Mouse (Mus musculus): ENCODE data around the gene Immp1l.

The Immp1l gene

DNA sequence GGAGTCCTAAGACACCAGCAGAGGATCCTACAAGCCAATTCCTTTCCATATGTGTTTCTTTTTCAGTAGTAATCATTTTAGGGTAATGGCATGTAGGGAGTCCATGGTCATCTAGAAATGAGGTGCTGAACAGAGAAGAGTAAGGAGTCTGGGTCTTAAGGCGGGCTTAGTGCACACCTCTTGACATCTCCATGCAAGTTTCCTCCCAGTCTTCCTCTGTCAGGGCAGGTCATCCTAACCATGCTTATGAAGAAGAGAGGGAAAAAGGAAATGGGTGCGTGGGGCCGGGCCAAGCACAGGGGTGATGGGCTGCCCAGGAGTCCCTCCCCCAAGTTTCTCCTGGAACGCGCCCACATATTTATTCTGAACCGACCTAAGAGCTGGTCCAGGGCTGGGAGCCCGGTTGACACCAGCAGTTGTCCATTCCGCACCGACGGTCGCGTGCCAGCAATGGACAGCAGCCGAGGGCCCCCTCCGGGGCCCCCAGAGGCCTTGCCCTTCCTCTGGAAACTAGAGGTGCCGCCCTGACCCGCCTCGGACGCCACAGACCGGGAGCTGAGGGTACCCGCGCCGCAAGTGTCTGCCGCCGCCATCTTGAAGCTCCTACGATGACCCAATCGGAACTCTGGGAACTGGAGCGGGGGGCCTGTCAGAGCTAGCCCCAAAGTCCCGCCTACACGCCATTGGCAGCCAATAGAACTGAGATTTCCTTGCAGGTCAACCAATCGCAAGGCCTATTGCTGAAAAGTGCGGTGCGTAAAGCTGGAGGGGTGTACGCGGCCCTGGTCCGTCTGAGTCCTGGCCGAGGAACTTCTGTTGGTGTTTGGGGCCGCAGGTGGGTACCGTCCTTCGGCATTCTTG is at the start of gene Immp1l, which contains the start of gene Elp4:
TSS of gene Immp1l (plus strand) at position 743 of the 861 bp plus-strand sequence.
TSS of gene Elp4 (minus strand) at position 669 of the 861 bp plus-strand sequence.
- TF ChIP-seq CTCF (conservative IDR thresholded peaks at IDR 0.05; ENCODE audit: low read length) (no peak), POU5F1 (IDR thresholded peaks at IDR 0.05; ENCODE audit: borderline replicate concordance, low read length) (no peak), NANOG (IDR thresholded peaks at IDR 0.05; ENCODE audit: borderline replicate concordance, low read length) (no peak)
- H3K9me3 ChIP-seq (ENCODE audit: low read length): no peaks in the 10 kb centered on the region
- H3K4me1 ChIP-seq (replicated peaks; ENCODE audit: low read depth, low read length): peaks cover 12% of the 10 kb centered on the region
- peak within 1 kb of the TSS; percentile 96 for H3K4me3 ChIP-seq (replicated peaks; ENCODE audit: low read length)
- peaks cover 2% of the 10 kb centered on the region; the same call in 1 of the 2 replicates for H3K36me3 ChIP-seq (ENCODE audit: insufficient read depth, low read length)
- H3K27me3 ChIP-seq (ENCODE audit: insufficient read depth, low read length): no peaks in the 10 kb centered on the region

- no peak for TF ChIP-seq POU5F1 (IDR thresholded peaks at IDR 0.05; ENCODE audit: borderline replicate concordance, low read length)
- no peak for TF ChIP-seq NANOG (IDR thresholded peaks at IDR 0.05; ENCODE audit: borderline replicate concordance, low read length)
- no peak for TF ChIP-seq CTCF (conservative IDR thresholded peaks at IDR 0.05; ENCODE audit: low read length)
- H3K27me3 ChIP-seq (ENCODE audit: insufficient read depth, low read length): no peaks in the 10 kb centered on the region
Measured at GRCm38 (mm10) chr2:105854740-105855139, 49.7 kb upstream of the Immp1l start.

DNA sequence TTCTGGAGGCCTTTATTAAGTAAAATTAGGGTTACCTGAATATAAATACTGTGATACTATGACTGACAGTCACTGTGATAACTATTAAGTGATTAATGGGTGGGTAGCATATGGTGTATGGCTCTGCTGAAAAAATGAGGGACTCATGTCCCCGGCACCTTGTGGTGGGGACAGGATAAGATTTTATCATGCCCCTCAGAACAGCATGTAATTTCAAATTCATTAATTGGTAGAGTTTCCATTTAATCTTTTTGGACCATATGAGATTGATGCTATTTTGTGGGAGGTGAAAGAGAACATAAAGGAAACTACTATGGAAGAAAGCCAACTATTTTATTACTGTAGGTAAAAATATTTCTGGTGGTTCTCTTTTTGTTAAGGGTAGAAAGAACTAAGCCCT is 31.0 kb upstream of the Immp1l start:
- Histone ChIP-seq H3K9me3 (ENCODE audit: low read length) (no peaks in the 10 kb centered on the region), H3K4me3 (replicated peaks; ENCODE audit: low read length) (no peak overlapping the region), H3K4me1 (replicated peaks; ENCODE audit: low read depth, low read length) (peaks cover 6% of the 10 kb centered on the region; the same call in 1 of the 2 replicates), H3K27me3 (ENCODE audit: insufficient read depth, low read length) (no peaks in the 10 kb centered on the region), H3K36me3 (ENCODE audit: insufficient read depth, low read length) (no peaks in the 10 kb centered on the region)
- no peak for TF ChIP-seq CTCF (conservative IDR thresholded peaks at IDR 0.05; ENCODE audit: low read length)
- no peak for TF ChIP-seq POU5F1 (IDR thresholded peaks at IDR 0.05; ENCODE audit: borderline replicate concordance, low read length)
- TF ChIP-seq NANOG (IDR thresholded peaks at IDR 0.05; ENCODE audit: borderline replicate concordance, low read length): no peak

More at GRCm38 (mm10) chr2:105854740-105855139, 49.7 kb upstream of the Immp1l start:
- Histone ChIP-seq H3K4me3 (replicated peaks; ENCODE audit: low read length) (no peak overlapping the region), H3K4me1 (replicated peaks; ENCODE audit: low read depth, low read length) (no peaks in the 10 kb centered on the region), H3K36me3 (ENCODE audit: insufficient read depth, low read length) (no peaks in the 10 kb centered on the region), H3K9me3 (ENCODE audit: low read length) (no peaks in the 10 kb centered on the region)

DNA sequence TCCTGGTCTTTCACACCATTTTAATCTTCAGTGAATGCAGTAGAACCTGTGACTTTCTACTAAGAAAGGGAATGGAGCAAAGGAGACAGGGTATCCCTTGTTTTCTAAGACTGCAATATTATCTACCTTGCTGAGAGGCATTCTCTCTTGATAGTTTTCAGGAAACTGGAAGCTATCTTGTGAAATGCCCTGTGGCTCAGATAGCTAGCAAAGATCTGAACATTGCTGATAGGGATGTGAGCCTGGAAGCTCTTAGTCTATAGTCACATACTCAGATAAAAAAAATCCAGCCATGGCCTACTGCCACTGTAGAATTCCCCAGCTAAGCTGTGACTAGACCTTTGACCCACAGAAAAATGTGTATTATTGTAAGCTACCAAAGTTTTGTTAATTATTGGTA is 13.6 kb upstream of the Immp1l start:
- Histone ChIP-seq H3K4me1 (replicated peaks; ENCODE audit: low read depth, low read length) (no peaks in the 10 kb centered on the region), H3K9me3 (ENCODE audit: low read length) (peaks cover 19% of the 10 kb centered on the region), H3K27me3 (ENCODE audit: insufficient read depth, low read length) (no peaks in the 10 kb centered on the region), H3K4me3 (replicated peaks; ENCODE audit: low read length) (no peak overlapping the region), H3K36me3 (ENCODE audit: insufficient read depth, low read length) (peaks cover 14% of the 10 kb centered on the region)
- TF ChIP-seq NANOG (IDR thresholded peaks at IDR 0.05; ENCODE audit: borderline replicate concordance, low read length): no peak
- TF ChIP-seq CTCF (conservative IDR thresholded peaks at IDR 0.05; ENCODE audit: low read length): no peak
- TF ChIP-seq POU5F1 (IDR thresholded peaks at IDR 0.05; ENCODE audit: borderline replicate concordance, low read length): no peak

GRCm38 (mm10) chr2:105904757-105905146 is 314 bp downstream of the Immp1l start:
- Histone ChIP-seq H3K36me3 (ENCODE audit: insufficient read depth, low read length) (peaks cover 2% of the 10 kb centered on the region; the same call in 1 of the 2 replicates), H3K27me3 (ENCODE audit: insufficient read depth, low read length) (no peaks in the 10 kb centered on the region), H3K9me3 (ENCODE audit: low read length) (no peaks in the 10 kb centered on the region), H3K4me1 (replicated peaks; ENCODE audit: low read depth, low read length) (peaks cover 12% of the 10 kb centered on the region), H3K4me3 (replicated peaks; ENCODE audit: low read length) (peak overlapping the region; percentile 96)
- TF ChIP-seq NANOG (IDR thresholded peaks at IDR 0.05; ENCODE audit: borderline replicate concordance, low read length) (no peak), CTCF (conservative IDR thresholded peaks at IDR 0.05; ENCODE audit: low read length) (no peak), POU5F1 (IDR thresholded peaks at IDR 0.05; ENCODE audit: borderline replicate concordance, low read length) (no peak)

- Histone ChIP-seq H3K36me3 (ENCODE audit: insufficient read depth, low read length) (peaks cover 11% of the 10 kb centered on the region; the same call in 1 of the 2 replicates), H3K4me3 (replicated peaks; ENCODE audit: low read length) (no peak overlapping the region)
- TF ChIP-seq CTCF (conservative IDR thresholded peaks at IDR 0.05; ENCODE audit: low read length): no peak; the same call in 1 of the 2 replicates
- no peak for TF ChIP-seq NANOG (IDR thresholded peaks at IDR 0.05; ENCODE audit: borderline replicate concordance, low read length)
- TF ChIP-seq POU5F1 (IDR thresholded peaks at IDR 0.05; ENCODE audit: borderline replicate concordance, low read length): no peak
Measured at GRCm38 (mm10) chr2:105908351-105908750, 3.9 kb downstream of the Immp1l start.

GRCm38 (mm10) chr2:105910611-105911010 is 6.2 kb downstream of the Immp1l start:
- Histone ChIP-seq H3K9me3 (ENCODE audit: low read length) (no peaks in the 10 kb centered on the region), H3K4me1 (replicated peaks; ENCODE audit: low read depth, low read length) (peaks cover 9% of the 10 kb centered on the region; the same call in 1 of the 2 replicates), H3K36me3 (ENCODE audit: insufficient read depth, low read length) (peaks cover 11% of the 10 kb centered on the region; the same call in 1 of the 2 replicates), H3K4me3 (replicated peaks; ENCODE audit: low read length) (no peak overlapping the region), H3K27me3 (ENCODE audit: insufficient read depth, low read length) (no peaks in the 10 kb centered on the region)
- TF ChIP-seq NANOG (IDR thresholded peaks at IDR 0.05; ENCODE audit: borderline replicate concordance, low read length): no peak
- TF ChIP-seq POU5F1 (IDR thresholded peaks at IDR 0.05; ENCODE audit: borderline replicate concordance, low read length): no peak
- no peak for TF ChIP-seq CTCF (conservative IDR thresholded peaks at IDR 0.05; ENCODE audit: low read length)

More at GRCm38 (mm10) chr2:105908351-105908750, 3.9 kb downstream of the Immp1l start:
- peaks cover 18% of the 10 kb centered on the region for H3K4me1 ChIP-seq (replicated peaks; ENCODE audit: low read depth, low read length)
- no peaks in the 10 kb centered on the region for H3K27me3 ChIP-seq (ENCODE audit: insufficient read depth, low read length)
- H3K9me3 ChIP-seq (ENCODE audit: low read length): no peaks in the 10 kb centered on the region

GRCm38 (mm10) chr2:105913655-105914366 is 9.4 kb downstream of the Immp1l start:
- TF ChIP-seq CTCF (conservative IDR thresholded peaks at IDR 0.05; ENCODE audit: low read length) (no peak), POU5F1 (IDR thresholded peaks at IDR 0.05; ENCODE audit: borderline replicate concordance, low read length) (no peak), NANOG (IDR thresholded peaks at IDR 0.05; ENCODE audit: borderline replicate concordance, low read length) (no peak)
- no peaks in the 10 kb centered on the region for H3K9me3 ChIP-seq (ENCODE audit: low read length)
- H3K4me3 ChIP-seq (replicated peaks; ENCODE audit: low read length): no peak overlapping the region
- H3K27me3 ChIP-seq (ENCODE audit: insufficient read depth, low read length): no peaks in the 10 kb centered on the region
- peaks cover 5% of the 10 kb centered on the region; the same call in 1 of the 2 replicates for H3K4me1 ChIP-seq (replicated peaks; ENCODE audit: low read depth, low read length)
- peaks cover 9% of the 10 kb centered on the region; the same call in 1 of the 2 replicates for H3K36me3 ChIP-seq (ENCODE audit: insufficient read depth, low read length)
